Mouse (Mus musculus): ENCODE measurements around the gene Tarm1. TPM values are rescaled to one million over a fixed set of nuclear protein-coding genes. Genes with fewer than 3 reads are reported as not detected.

Gene Tarm1
- polyA plus RNA-seq, 1 experiment from 2014 or later: not detected

- Histone ChIP-seq H3K4me2 (replicated peaks) (no peak overlapping the region), H3K9ac (no peak overlapping the region), H3K4me3 (no peak overlapping the region), H3K9me3 (replicated peaks) (no peaks in the 10 kb centered on the region), H3K36me3 (no peaks in the 10 kb centered on the region), H3K27ac (no peak overlapping the region), H3K4me1 (no peaks in the 10 kb centered on the region), H3K27me3 (peaks cover 6% of the 10 kb centered on the region; the same call in 1 of the 2 replicates)
- WGBS: 60% methylated on average over 10 of the region's 11 CpGs
- no peak for ATAC-seq (ENCODE audit: low FRiP score)
These were observed 48.8 kb downstream of the Tarm1 start for GRCm38 (mm10) chr7:3453486-3454183.

DNA sequence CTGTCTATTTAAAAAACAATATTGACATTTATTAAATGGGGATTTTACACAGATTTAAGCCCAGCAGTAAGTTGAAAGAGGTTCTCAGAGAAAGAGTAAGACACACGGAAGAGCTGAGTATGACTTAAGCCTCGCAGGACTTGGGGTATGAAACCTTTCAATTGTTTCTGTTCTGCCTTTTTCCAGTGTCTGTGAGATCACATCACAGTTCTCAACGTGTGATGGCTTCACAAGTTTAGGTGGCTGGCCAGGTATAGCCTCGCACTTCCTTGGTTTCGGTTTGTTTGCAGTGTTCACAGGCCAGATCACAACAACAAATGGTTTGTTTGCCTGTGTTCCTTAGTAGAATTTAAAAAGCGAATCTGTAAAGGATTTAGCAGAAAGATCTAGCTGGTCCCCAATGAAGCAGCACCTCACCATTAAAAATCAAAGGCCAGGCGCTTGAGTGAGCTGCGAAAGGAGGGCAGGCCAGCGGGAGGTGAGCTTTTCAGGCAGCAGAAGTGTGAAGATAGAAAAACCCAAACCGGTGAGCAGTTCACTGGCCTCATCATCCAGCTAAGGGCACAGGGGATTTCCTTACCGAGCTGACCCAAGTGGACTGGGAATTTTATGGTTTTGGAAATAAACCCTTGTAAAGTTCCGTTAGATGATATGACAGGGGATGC is 49.5 kb downstream of the Tarm1 start:
- no peak for ATAC-seq (ENCODE audit: low FRiP score)
- no peak overlapping the region for H3K4me3 ChIP-seq
- no peaks in the 10 kb centered on the region for H3K36me3 ChIP-seq
- H3K4me2 ChIP-seq (replicated peaks): no peak overlapping the region
- H3K9ac ChIP-seq: no peak overlapping the region
- no peaks in the 10 kb centered on the region for H3K4me1 ChIP-seq
- no peaks in the 10 kb centered on the region for H3K9me3 ChIP-seq (replicated peaks)
- peaks cover 6% of the 10 kb centered on the region; the same call in 1 of the 2 replicates for H3K27me3 ChIP-seq
- no peak overlapping the region for H3K27ac ChIP-seq
- 55% methylated on average over 12 of the region's 12 CpGs for WGBS

- no peak for ATAC-seq (ENCODE audit: low FRiP score)
- Histone ChIP-seq H3K4me3 (no peak overlapping the region), H3K27me3 (peaks cover 6% of the 10 kb centered on the region; the same call in 1 of the 2 replicates), H3K9me3 (replicated peaks) (no peaks in the 10 kb centered on the region), H3K27ac (no peak overlapping the region), H3K4me1 (no peaks in the 10 kb centered on the region), H3K4me2 (replicated peaks) (no peak overlapping the region), H3K36me3 (no peaks in the 10 kb centered on the region), H3K9ac (no peak overlapping the region)
- 48% methylated on average over 6 of the region's 6 CpGs for WGBS
These were observed 51.3 kb downstream of the Tarm1 start for GRCm38 (mm10) chr7:3451161-3451560.

GRCm38 (mm10) chr7:3450671-3451070 is 51.8 kb downstream of the Tarm1 start:
- H3K27me3 ChIP-seq: peaks cover 6% of the 10 kb centered on the region; the same call in 1 of the 2 replicates
- H3K4me2 ChIP-seq (replicated peaks): no peak overlapping the region
- no peak for ATAC-seq (ENCODE audit: low FRiP score)
- no peaks in the 10 kb centered on the region for H3K36me3 ChIP-seq
- no peaks in the 10 kb centered on the region for H3K4me1 ChIP-seq
- no peak overlapping the region for H3K9ac ChIP-seq
- WGBS: 73% methylated on average over 5 of the region's 5 CpGs
- no peak overlapping the region for H3K27ac ChIP-seq
- no peak overlapping the region for H3K4me3 ChIP-seq
- H3K9me3 ChIP-seq (replicated peaks): no peaks in the 10 kb centered on the region

- Histone ChIP-seq H3K27ac (no peak overlapping the region), H3K36me3 (no peaks in the 10 kb centered on the region), H3K27me3 (peaks cover 6% of the 10 kb centered on the region; the same call in 1 of the 2 replicates), H3K4me3 (no peak overlapping the region), H3K9me3 (replicated peaks) (no peaks in the 10 kb centered on the region), H3K9ac (no peak overlapping the region), H3K4me2 (replicated peaks) (no peak overlapping the region), H3K4me1 (no peaks in the 10 kb centered on the region)
- peak; percentile 58; the same call in 1 of the 2 replicates for ATAC-seq (ENCODE audit: low FRiP score)
- WGBS: 23% methylated on average over 15 of the region's 15 CpGs
These were observed 53.5 kb downstream of the Tarm1 start for GRCm38 (mm10) chr7:3448737-3449454.

DNA sequence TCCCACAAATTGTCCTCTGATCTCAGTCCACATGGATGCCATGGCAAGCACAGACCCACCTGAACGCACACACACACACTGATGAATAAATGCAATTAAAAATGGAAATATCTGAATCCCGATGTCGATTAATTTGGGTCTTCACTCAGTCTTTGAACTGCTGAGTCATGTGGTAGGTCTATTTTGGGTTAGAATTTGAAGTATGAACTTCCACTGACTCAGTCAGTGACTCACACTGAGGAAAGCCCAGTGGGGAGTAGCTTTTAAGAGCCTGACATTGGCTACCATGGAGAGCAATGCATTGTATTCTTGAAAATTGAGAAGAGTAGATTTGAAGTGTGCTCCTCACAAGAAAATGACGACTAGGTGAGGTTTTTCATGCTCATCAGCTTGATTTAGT is 55.4 kb downstream of the Tarm1 start:
- H3K4me3 ChIP-seq: no peak overlapping the region
- ATAC-seq (ENCODE audit: low FRiP score): no peak
- H3K4me2 ChIP-seq (replicated peaks): no peak overlapping the region
- H3K4me1 ChIP-seq: no peaks in the 10 kb centered on the region
- H3K9ac ChIP-seq: no peak overlapping the region
- H3K36me3 ChIP-seq: no peaks in the 10 kb centered on the region
- H3K9me3 ChIP-seq (replicated peaks): no peaks in the 10 kb centered on the region
- H3K27me3 ChIP-seq: peaks cover 6% of the 10 kb centered on the region; the same call in 1 of the 2 replicates
- 76% methylated on average over 4 of the region's 4 CpGs for WGBS
- no peak overlapping the region for H3K27ac ChIP-seq

DNA sequence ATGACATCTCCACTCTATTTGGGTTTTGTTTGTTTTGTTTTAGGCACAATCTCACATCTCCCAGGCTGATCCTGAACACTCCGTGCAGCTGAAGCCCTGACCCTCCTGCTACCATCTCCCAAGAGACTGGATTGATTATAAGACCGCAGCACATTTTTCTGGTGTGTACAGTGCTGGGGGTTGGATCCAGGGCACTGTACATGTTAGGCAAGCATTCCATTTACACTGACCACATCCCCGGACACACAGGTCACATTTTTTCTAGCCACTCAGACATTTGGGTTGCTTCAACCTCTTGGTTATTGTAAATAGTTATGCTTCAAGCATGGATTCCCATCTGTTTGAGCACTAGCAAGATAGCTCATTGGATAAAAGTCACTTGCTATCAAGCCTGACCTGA is 55.8 kb downstream of the Tarm1 start:
- Histone ChIP-seq H3K4me3 (no peak overlapping the region), H3K36me3 (no peaks in the 10 kb centered on the region), H3K4me1 (no peaks in the 10 kb centered on the region), H3K9me3 (replicated peaks) (no peaks in the 10 kb centered on the region), H3K27me3 (peaks cover 6% of the 10 kb centered on the region; the same call in 1 of the 2 replicates), H3K9ac (no peak overlapping the region), H3K27ac (no peak overlapping the region), H3K4me2 (replicated peaks) (no peak overlapping the region)
- WGBS: 76% methylated on average over 3 of the region's 3 CpGs
- no peak for ATAC-seq (ENCODE audit: low FRiP score)

GRCm38 (mm10) chr7:3444678-3445077 is 57.7 kb downstream of the Tarm1 start:
- ATAC-seq (ENCODE audit: low FRiP score): no peak
- Histone ChIP-seq H3K4me1 (no peaks in the 10 kb centered on the region), H3K9me3 (replicated peaks) (no peaks in the 10 kb centered on the region), H3K36me3 (no peaks in the 10 kb centered on the region), H3K27me3 (peaks cover 6% of the 10 kb centered on the region; the same call in 1 of the 2 replicates), H3K9ac (no peak overlapping the region), H3K27ac (no peak overlapping the region), H3K4me3 (no peak overlapping the region), H3K4me2 (replicated peaks) (no peak overlapping the region)
- 83% methylated on average over 3 of the region's 3 CpGs for WGBS

- H3K9ac ChIP-seq: no peak overlapping the region
- WGBS: 88% methylated on average over 10 of the region's 10 CpGs
- no peaks in the 10 kb centered on the region for H3K36me3 ChIP-seq
- H3K27me3 ChIP-seq: no peaks in the 10 kb centered on the region
- H3K4me3 ChIP-seq: no peak overlapping the region
- no peak overlapping the region for H3K4me2 ChIP-seq (replicated peaks)
- no peaks in the 10 kb centered on the region for H3K4me1 ChIP-seq
- H3K9me3 ChIP-seq (replicated peaks): no peaks in the 10 kb centered on the region
- no peak for ATAC-seq (ENCODE audit: low FRiP score)
- H3K27ac ChIP-seq: no peak overlapping the region
These were observed 59.9 kb downstream of the Tarm1 start for GRCm38 (mm10) chr7:3442476-3443062.

- no peaks in the 10 kb centered on the region for H3K27me3 ChIP-seq
- H3K36me3 ChIP-seq: no peaks in the 10 kb centered on the region
- H3K4me2 ChIP-seq (replicated peaks): no peak overlapping the region
- H3K27ac ChIP-seq: no peak overlapping the region
- no peak overlapping the region for H3K4me3 ChIP-seq
- no peaks in the 10 kb centered on the region for H3K4me1 ChIP-seq
- ATAC-seq (ENCODE audit: low FRiP score): no peak
- 81% methylated on average over 8 of the region's 8 CpGs for WGBS
- no peak overlapping the region for H3K9ac ChIP-seq
- H3K9me3 ChIP-seq (replicated peaks): no peaks in the 10 kb centered on the region
These were observed 61.9 kb downstream of the Tarm1 start for GRCm38 (mm10) chr7:3440526-3440925.

DNA sequence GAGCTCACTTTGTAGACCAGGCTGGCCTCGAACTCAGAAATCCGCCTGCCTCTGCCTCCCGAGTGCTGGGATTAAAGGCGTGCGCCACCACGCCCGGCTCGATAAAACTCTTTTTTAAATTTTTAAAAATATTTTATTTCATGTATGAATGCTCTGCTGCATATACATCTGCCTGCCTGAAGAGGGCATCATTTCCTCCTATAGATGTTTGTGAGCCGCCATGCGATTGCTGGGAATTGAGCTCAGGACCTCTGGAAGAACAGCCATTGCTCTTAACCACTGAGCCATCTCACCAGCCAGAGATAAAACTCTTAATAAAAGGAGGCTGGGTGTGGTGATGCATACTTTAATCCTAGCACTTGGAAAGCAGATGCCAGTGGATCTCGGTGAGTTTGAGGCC is 62.4 kb downstream of the Tarm1 start:
- Histone ChIP-seq H3K27ac (no peak overlapping the region), H3K9ac (no peak overlapping the region), H3K36me3 (no peaks in the 10 kb centered on the region), H3K4me1 (no peaks in the 10 kb centered on the region), H3K4me2 (replicated peaks) (no peak overlapping the region), H3K4me3 (no peak overlapping the region), H3K27me3 (no peaks in the 10 kb centered on the region), H3K9me3 (replicated peaks) (no peaks in the 10 kb centered on the region)
- WGBS: 84% methylated on average over 11 of the region's 11 CpGs
- no peak for ATAC-seq (ENCODE audit: low FRiP score)

DNA sequence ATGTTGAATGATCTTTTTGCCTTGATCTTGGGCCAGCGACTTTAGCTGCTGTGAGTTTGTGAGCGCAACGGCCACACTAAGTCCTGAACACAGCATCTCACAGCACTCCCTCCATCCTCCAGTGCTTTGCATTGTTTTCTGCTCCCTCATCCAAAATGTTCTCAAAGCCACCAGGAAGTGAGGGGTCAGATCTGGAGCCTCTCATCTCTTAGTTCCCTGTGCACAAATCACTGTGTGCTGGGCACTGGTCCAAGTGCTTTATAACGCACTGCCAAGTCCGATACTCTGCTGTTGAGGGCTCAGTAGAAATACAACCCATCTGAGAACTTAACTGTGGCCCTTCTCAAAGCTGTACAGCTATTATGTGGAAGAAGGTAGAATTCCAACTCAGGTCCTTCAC is 64.5 kb downstream of the Tarm1 start:
- no peak for ATAC-seq (ENCODE audit: low FRiP score)
- WGBS: 67% methylated on average over 5 of the region's 5 CpGs

More for the DNA sequence above, 64.5 kb downstream of the Tarm1 start:
- Histone ChIP-seq H3K4me1 (no peaks in the 10 kb centered on the region), H3K27me3 (no peaks in the 10 kb centered on the region), H3K36me3 (no peaks in the 10 kb centered on the region), H3K4me2 (replicated peaks) (no peak overlapping the region), H3K9me3 (replicated peaks) (no peaks in the 10 kb centered on the region), H3K27ac (no peak overlapping the region), H3K4me3 (no peak overlapping the region), H3K9ac (no peak overlapping the region)
